Mouse (Mus musculus) cerebellum, postnatal 10 days (tissue): Measurements from ENCODE around the gene Atg7.

ENCODE experiments used
- DNase-seq, 2 experiments: peaks; one replicate each; pipeline ENCODE4 v3.0.0; 2021; ENCODE audit warnings: mixed read lengths in 2 of 2

The Atg7 gene

GRCm38 (mm10) chr6:114788663-114789062, 145.8 kb downstream of the Atg7 start:
- DNase-seq: no peak

GRCm38 (mm10) chr6:114790084-114790483, 147.2 kb downstream of the Atg7 start:
- no peak for DNase-seq

- no peak for DNase-seq
These were observed 148.0 kb downstream of the Atg7 start for GRCm38 (mm10) chr6:114790902-114791301.

GRCm38 (mm10) chr6:114791846-114792245, 148.9 kb downstream of the Atg7 start:
- no peak for DNase-seq

GRCm38 (mm10) chr6:114794706-114795105, 151.8 kb downstream of the Atg7 start:
- DNase-seq: no peak

GRCm38 (mm10) chr6:114795706-114796325, 152.9 kb downstream of the Atg7 start:
- DNase-seq: no peak

- DNase-seq: no peak
These were observed 155.0 kb downstream of the Atg7 start for GRCm38 (mm10) chr6:114797901-114798300.

GRCm38 (mm10) chr6:114798715-114799114, 155.8 kb downstream of the Atg7 start:
- DNase-seq: peak; percentile 53 to 61

GRCm38 (mm10) chr6:114800291-114800965, 157.5 kb downstream of the Atg7 start:
- no peak for DNase-seq

- peak in 1 of 2 experiments; percentile 16 for DNase-seq
These were observed 161.1 kb downstream of the Atg7 start for GRCm38 (mm10) chr6:114803915-114804535.

- DNase-seq: no peak
These were observed 162.0 kb downstream of the Atg7 start for GRCm38 (mm10) chr6:114804866-114805265.

GRCm38 (mm10) chr6:114805927-114806326, 163.0 kb downstream of the Atg7 start:
- DNase-seq: no peak

GRCm38 (mm10) chr6:114807474-114807873, 164.6 kb downstream of the Atg7 start:
- no peak for DNase-seq

- DNase-seq: no peak
These were observed 165.9 kb downstream of the Atg7 start for GRCm38 (mm10) chr6:114808654-114809430.

- DNase-seq: peak; percentile 48 to 57
These were observed 166.5 kb downstream of the Atg7 start for GRCm38 (mm10) chr6:114809431-114809811.

- DNase-seq: peak; percentile 63 to 79
These were observed 169.4 kb downstream of the Atg7 start for GRCm38 (mm10) chr6:114812322-114812721.

- peak in 1 of 2 experiments; percentile 63 for DNase-seq
These were observed 169.9 kb downstream of the Atg7 start for GRCm38 (mm10) chr6:114812779-114813178.

- DNase-seq: peak; percentile 46 to 59
These were observed 171.4 kb downstream of the Atg7 start for GRCm38 (mm10) chr6:114814199-114814881.

- peak; percentile 92 to 95 for DNase-seq
These were observed 172.2 kb downstream of the Atg7 start for GRCm38 (mm10) chr6:114814882-114815650.

GRCm38 (mm10) chr6:114817948-114818347, 175.1 kb downstream of the Atg7 start:
- DNase-seq: peak; percentile 67 to 69

GRCm38 (mm10) chr6:114818471-114818870, 175.6 kb downstream of the Atg7 start:
- no peak for DNase-seq
